Mouse (Mus musculus): ENCODE measurements around the gene Stk4.
A peak's percentile ranks its signal among the peaks of the same experiment; 100 is the strongest.

Stk4 gene

DNA sequence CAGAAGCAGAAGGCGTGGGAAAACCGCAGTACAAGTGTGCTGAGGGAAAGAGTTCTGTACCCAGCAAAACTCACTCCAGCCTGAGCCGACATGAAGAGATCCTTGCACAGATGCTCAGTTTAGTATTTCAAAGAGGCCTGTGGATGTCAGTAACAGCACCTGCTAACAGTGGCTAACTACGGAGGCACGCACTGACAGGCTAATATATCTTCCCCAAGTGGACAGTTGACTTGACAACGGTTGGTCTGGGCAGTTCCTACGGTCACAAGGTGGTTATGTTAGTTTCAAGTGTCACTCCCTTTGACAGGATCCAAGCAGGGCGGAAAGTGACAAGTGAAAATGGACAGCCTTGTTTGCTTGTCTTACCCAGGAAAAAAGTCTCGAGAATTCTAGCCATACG, 12.1 kb downstream of the Stk4 start:
- no peak for DNase-seq

DNA sequence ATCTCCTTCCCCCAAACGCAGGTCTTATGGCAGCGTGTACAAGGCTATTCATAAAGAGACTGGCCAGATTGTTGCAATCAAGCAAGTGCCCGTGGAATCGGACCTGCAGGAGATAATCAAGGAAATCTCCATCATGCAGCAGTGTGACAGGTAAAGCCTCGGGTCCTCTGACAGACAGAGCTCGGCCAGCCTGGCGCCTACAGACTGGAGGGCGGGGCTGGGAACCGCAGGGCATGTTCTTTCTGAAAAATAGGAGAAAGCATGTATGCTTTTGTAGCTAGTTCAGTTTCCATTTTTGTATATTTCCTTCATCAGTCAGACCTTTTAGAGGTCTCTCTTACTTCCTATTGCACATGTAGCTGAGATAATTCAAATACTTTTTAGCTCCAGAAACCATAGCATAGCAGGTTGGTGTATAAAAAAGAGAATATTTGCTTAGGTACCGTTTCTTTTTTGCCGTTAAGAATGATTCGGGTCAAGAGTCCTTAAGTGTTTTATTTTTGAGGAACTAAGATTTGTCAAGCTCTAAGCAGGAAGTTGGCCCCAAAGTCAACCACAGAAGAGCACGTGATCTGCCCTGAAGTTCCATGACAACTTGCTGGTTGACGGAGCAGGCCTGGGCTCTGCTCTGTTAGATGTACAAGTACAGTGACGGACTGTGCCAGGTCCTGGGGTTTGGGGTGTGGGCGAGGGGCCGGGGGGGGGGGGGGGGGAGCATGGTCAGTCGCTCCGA, 13.7 kb downstream of the Stk4 start:
- no peak for DNase-seq

DNA sequence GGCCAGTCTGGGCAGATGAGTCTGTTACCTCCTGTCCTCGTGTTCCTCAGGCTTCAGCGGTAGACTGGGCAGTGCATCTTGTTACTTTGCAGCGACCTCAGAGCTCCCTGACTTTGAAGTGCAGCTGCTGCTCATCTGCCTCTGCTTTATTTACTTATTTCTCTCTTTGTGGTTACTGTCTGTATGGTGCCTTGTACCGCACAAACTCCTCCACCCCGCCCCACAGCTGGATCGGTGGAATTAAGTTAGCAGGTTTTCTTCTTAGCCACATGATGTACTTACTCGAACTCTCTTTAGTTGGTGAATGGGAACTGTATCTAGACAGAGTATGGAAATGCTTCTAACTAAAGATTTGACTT, 14.2 kb downstream of the Stk4 start:
- no peak for DNase-seq

DNA sequence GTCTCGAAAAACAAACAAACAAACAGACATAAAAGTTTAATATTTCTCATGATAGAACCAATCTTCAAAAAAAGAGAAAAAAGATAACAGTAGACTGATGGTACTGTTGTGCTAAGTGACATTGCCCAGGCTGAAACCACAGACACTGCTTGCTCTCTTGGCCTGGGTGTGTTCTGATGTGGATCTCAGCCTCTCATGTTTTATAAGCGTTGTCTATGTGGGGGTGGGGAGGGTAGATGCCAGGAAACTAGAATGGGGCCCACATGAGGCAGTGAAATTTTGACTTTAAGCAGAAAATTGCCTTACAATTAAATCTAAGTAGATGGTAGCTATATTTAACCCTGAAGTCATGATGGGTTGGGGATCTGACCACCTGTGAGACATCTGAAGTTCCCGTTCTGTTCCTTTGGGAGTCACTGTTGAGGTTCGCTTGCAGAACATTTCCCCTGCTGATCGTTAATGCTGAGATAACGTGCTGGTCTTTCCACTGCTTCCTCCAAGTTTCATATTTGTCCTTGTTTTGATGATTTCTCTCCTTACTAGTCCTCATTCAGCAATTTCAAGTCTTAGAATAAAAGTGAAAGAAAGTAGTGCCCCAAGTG, 17.4 kb downstream of the Stk4 start:
- no peak for DNase-seq

DNA sequence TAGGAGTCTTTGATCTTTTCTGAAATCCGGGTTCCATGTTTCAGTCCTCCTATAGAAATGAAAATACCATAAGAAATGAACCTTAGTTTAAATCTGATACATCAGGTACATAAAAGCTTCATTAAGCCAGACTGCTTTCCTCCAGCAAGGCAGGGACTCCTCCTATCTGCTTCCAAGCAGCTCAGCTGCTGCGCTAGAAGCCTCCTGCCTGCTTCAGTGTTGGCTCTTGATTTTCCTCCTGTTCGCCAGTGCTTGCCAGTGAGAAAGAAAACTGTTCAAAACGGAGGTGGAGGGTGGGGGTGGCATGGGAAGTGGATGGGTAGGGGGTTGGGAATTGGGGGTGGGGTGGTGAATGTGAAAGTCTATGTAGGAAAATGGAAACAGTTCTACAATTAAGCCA, 19.4 kb downstream of the Stk4 start:
- DNase-seq = no peak

DNA sequence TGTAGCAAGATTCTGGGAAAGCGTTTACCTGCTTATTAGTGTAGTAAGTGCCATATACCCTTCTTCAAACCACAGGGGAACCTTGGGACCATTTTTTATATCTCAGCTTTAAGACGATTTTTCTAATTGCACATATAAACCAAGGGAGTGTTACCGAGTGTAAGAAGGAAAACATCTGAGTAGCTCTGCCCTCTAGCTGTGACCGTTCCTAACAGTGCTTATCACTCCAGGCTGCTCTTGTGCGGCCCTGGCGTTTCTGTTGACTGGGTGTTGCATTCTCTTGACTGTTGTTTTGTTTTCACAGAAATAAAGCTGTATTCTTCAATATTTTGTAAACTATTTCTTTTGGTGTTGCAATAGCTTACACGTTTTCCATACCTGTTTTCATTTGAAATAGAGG, 24.0 kb downstream of the Stk4 start:
- no peak for DNase-seq

DNA sequence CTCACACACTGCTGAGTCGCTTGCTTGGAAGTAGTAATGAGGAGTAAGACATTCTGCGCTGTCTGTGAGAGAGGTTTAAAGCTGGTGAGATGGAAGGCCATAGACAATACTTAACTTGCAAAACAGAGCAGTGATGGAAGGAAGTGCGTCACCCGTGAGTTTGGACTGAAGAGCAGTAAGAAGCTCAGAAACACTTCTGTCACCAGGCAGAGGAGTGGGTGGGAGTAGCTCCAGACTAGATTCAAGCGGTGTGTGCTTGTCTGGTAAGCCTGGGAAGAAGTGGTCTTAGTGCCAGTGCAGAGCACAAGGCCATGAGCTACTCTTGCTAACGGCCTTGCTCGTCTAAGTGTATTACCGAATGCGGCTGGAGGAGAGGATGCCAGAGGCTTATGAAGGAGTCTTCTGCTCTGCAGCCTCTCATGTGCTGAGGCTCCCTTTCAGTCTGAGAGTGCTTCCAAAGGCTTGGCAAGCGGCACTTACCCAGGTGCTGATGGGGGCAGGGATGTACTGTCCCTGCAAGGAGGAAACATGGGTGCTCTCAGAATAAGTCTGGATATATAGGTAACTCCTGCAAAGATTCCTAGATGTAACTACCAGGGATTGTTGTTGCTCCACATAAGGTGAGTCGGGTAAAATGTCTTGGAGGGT, 28.6 kb downstream of the Stk4 start:
- DNase-seq = no peak

DNA sequence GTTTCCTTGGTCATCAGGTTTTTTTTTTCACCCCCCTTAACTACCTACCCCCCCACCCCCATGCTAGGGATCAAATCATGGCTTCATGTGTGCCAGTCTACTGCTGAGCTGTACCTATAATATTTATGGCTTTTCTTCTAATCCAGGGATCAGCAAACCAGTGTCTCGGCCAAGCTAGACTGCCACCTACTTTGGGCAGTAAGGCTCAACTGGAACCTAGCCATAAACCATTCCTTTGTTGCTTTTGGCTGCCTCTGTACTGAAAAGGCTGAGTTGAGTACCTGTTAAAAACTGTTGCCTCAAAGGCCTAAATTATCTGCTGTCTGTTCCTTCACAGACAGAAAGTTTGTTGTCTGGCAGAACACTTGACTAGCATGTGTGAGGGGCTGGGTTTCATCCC, 31.8 kb downstream of the Stk4 start:
- DNase-seq = no peak

DNA sequence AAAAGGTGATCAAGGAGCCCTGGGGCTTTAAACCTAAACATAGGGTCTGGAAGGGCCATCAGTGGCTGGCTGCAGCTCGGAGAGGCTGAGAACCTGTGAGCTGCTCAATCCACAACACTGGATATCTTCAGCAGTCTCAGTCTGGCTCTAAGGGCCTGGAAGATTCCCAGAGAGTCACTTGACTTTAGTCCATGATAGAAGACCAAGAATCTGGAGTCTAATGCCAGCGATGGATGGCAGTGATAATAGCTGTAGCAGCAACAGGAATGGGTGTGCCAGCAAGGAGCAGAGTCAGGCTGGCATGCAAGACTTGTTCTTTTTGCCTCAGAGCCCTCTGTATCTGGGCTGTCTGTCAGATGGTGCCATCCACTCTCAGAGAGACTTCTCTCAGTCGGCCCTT, 32.2 kb downstream of the Stk4 start:
- DNase-seq = no peak

DNA sequence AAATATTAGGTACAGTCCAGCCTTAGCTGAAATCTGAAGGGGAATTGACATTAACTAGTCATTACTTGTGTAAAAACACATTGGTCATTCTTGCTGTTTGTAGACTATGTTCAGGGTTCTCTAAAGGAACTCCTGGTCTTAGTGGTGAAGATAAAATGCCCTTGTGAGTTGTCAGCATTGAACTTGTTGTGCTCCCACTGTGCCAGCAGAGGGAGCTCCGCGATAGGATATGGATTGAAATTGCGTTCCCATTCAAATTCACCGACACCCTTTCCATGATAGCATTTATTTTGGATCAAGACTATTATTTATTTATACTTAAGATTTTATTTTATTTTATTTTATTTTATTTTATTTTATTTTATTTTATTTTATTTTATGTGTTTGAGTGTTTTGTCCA, 33.4 kb downstream of the Stk4 start:
- DNase-seq = peak; percentile 61

DNA sequence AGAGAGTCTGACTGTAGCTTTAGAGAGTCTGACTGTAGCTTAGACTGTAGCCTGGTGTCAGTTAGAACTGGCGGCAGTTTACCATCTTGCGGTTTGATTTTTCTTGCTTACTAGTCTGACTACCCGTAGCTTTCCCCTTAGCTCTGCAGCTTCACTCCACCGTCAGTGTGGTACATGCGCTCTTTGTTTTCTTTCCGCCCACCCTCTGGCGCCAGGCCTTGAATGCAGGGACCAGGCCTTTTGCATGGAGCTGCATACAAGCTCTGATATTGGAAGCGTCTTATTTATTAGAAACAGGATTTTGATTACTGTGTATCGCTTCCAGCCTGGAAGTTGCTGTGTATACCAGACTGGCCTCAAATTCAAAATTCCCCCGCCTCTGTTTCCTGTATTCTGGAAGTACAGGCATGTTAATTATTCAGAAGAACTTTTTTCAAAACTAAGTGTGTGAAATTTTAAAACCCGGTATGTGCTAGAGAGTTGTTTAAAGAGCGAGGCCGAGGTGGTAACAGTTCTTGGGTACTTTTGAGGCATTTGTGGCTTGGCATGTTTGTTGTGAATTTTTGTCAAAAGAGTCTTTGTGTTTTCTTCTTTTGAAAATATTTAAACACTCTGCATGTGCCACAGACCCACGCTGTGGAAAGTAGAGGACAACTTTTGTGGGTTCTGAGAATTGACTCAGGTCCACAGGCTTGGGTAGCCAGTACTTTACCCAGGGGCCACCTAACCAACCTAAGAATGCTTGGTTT, 36.3 kb downstream of the Stk4 start:
- no peak for DNase-seq

DNA sequence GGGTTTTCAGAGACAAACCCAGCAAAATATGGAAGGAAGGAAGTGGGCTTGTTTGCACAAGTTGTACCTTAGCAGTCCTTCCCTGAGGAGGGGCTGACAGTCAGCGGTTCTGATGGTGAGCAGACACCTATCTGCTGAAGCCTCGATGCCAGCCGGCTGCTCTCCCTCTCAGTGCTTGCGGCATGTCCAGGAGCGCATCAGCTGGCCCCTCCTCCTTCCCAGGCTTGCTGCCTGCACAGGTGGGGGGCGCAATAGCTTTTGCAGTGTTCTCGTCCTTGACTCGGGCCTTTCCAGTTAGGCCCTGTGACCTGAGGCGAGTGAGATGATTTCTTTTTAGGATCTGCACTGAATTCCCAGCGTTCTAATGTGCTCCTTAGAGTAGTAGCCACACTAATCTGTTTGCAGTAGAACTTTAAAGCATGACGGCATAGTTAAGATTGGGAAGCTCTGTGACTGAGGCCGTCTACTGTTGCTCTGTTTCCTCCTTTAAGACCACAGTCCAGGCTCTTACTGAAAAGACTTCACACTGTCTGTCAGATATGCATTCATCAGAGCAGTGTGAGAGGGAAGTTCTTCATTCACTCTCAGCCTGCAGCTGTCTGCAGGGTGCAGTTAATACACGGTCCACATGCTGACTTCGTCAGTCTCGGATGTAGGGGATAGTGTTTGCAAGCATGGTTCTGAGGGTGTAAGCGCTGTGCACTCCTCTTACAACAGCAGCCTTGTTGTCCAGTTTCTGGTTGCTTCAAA, 37.2 kb downstream of the Stk4 start:
- no peak for DNase-seq

DNA sequence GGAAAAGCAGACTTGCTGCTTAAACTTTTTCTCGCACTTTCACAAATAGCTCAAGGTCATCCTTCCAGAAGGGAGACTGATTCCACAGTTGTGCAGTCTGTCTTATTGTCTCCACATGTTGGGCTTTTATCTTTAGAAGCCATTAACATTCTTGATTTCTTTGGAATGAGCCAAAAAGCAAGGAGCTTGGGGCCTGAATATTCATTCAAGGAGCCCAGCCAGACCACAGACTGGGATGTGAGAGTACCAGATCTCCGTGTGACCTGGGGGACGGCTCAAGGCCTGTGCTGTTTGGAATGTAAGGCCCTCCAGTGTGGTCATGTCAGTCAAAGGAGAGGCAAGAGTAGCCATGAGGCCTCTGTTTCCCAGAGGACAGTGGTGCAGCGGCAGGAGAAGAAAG, 38.4 kb downstream of the Stk4 start:
- no peak for DNase-seq

DNA sequence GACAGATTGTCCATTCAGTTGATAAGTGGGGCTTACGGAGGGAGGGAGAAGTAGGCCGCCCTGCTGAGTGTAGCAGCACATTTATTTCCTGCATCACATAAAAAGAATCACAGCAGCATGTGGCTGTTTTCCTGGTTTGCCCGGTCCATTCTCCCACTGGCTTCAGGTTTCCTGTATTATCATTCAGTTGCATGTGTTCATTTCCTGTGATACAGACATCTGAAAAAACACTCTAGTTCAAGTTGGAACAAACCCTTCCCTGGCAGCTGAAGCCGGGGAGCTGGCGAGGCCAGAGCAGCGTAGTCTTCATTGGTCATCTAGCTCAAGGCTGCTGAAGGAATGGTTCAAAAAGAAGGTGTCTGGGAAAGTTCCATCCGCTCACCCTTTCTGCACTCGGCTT, 41.4 kb downstream of the Stk4 start:
- DNase-seq = no peak

DNA sequence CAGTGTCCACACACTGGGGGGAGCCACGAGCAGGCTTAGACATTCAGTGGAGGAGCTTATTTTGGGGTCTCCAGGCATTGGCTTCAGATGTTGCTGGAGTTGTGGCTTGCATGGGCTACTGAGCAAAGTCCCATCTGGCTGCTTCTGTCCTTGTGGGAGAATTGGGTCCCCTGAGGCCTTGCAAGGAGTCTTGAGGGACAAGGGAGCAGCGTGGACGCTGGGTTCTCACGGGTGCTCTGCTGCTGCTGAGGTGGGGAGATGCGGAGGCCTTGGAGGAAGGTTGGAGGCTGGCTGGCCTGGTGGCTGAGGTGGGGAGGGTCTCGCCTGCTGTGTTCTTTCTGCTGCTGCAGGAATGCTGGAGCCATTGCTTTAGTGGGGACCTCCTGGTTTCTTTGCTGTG, 43.9 kb downstream of the Stk4 start:
- no peak for DNase-seq

DNA sequence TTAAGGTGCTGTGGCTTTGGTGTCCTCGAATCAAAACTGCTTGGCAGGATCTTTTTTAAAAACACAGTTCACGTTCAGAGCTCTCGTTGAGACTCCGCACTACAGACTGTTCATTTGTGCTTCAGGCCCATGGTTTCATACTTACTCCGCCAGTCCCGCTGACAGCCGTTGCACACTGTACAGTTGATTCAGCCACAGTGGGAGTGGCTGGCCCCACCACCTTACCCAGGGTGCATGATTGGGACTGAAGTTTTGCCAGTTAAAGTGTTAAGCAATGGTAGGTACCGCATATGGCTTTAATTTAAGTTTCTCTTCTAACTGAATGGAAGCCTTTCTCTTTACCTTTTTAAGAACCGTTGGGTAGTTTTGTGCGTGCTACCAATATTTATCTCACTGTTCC, 45.4 kb downstream of the Stk4 start:
- DNase-seq = no peak

DNA sequence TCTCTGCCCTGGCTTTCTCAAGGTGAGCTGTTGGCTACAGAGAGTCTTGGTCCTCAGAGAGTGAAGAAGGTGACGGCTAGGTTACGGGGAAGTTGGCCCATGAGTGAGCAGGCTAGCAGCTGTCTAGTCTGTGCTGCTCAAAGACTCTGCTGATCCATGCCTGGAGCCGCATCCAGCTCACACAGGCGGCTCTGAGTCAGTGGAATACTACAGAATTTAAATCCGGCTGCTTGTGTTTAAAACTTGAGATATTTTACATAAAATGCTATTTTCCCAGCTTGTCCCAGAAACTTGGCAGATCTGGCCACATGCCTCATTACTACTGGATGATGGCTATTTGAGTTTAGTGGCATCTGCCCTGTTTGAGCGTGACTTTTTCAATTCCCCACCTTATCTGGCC, 49.4 kb downstream of the Stk4 start:
- DNase-seq = no peak

DNA sequence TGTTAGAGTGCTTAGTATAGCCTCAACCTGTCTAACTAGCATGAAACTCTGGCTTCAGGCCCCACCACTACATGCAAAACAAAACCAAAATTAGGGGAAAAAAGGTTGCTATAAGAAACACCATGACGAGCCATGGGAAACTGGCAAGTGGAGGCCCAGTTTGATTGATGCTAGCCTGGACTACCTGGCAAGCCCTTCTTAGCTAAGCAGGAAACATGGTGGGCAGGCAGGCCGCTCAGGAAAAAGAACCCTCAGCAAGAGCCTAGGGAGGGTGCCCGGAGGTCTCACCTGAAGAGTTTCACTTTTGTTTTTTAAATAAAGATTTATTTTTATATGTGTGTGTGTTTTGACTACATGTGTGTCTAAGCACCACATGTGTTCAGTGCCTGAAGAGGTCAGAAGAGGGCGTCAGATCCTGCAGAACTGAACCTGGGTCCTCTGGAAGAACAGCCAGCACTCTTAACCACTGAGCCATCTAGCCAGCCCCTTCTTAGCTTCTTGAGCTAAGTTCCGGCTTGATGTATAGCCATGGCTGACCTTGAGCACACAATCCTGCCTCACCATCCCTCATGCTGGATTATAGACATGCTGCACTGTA, 53.1 kb downstream of the Stk4 start:
- no peak for DNase-seq

DNA sequence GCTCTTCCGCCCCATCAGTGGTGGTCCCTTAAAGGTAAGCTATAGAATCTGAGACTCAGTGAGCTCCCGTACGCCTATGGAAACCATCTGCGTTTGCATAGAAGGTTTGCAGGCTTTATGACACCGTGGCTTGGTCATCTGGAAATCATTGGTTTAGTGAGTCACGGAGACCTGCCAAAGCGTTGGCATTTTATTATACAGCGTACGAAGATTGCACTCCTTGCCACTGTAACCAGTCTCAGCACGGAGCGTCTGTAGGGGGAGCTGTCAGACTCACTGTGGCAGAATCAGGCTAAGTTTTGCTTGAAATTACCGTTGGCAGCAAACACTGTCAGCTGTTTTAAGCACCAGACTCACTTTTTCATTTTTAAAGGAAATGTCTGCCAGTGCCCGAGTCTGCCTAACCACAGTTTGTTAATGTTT, 56.4 kb downstream of the Stk4 start:
- peak; percentile 42 for DNase-seq

DNA sequence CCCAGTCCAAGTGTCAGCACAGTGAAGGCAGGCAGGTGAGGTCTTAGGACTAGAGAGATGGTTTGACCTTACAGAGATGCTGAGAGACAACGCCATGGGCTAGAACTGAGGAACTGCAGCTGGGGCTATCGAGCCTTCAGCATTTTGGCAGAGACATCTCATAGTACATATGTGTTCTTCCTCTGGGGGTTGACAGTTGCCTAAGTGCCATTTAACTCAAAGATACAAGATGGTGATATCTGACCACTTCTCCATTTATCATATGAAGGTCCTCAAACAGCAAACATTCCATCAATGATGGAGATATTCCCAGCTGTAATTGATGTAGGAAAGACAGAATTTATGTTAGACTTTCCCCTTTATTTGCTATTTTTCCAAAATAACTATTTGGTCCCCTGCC, 57.2 kb downstream of the Stk4 start:
- no peak for DNase-seq

DNA sequence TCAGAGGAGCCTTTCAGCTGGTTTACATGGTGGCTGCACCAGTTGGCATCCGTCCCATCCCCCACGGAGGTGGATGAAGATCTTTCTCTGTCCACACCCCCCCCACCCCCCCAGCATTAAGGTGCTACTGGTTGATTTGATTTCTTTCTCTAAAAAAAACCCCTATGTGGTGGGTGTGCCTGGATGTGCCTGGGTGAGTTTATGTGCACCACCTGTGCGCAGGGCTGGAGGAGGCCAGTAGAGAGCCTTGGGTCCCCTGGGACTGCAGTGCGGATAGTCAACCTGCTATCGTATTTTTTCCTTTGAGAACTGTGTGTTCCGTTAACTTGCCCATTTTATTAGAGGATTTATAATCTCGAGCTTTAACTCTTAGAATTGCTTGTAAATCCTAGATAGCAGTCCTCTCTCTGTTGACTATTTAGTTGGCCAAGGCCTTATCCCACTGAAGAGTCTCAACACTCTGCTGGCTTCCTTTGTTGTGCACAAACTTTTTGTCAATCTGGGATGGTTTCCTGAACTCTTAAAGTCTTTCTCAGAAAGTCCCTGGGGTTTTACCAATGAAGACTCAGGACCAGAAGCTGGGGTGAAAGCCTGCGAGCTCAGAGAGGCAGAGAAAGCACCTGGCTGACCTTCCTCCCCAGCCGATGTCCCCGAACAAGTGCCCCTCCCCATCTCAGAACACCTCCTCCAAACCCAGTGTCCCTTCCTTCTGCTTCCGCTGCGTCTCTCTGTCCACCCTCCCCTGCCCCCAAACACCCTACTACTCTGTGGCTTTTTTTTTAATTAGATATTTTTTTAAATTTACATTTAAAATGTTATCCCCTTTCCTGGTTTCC, 58.7 kb downstream of the Stk4 start:
- no peak for DNase-seq

DNA sequence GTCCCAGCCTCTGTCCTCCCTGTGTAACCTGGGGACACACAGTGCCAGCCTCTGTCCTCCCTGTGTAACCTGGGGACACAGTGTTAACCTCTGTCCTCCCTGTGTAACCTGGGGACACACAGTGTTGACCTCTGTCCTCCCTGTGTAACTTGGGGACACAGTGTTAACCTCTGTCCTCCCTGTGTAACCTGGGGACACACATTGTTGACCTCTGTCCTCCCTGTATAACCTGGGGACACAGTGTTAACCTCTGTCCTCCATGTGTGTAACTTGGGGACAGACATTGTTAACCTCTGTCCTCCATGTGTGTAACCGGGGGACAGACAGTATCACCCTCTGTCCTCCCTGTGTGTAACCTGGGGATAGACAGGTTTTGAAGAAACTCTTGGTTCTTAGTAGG, 61.5 kb downstream of the Stk4 start:
- no peak for DNase-seq
